Mouse (Mus musculus) embryonic facial prominence, embryonic 15.5 days (tissue): ENCODE measurements around the gene Nsun3. TPM values are rescaled to one million over a fixed set of nuclear protein-coding genes. Genes with fewer than 3 reads are reported as not detected.

Experiments
- ATAC-seq: fragments of 200-750 bp; cut with Nextera tagmentation; 2 replicates; pipeline ENCODE4 v1.8.0; 2017; ENCODE audit warnings: low read depth, moderate TSS enrichment; ENCODE audit not compliant: insufficient number of reproducible peaks, low FRiP score, low TSS enrichment
- H3K27ac ChIP-seq: fragments of 300-500 bp; sonication (generic); replicated peaks from 2 replicates; pipeline ENCODE4 v1.5.1; 2015; ENCODE audit warnings: mild to moderate bottlenecking, inconsistent platforms
- H3K27me3 ChIP-seq: fragments of 300-500 bp; sonication (generic); 2 replicates; pipeline ENCODE4 v1.6.1; 2015; ENCODE audit warnings: inconsistent platforms
- H3K36me3 ChIP-seq: fragments of 300-500 bp; sonication (generic); 2 replicates; pipeline ENCODE4 v1.6.1; 2015; ENCODE audit warnings: mild to moderate bottlenecking, inconsistent platforms
- H3K4me1 ChIP-seq: fragments of 300-500 bp; sonication (generic); 2 replicates; pipeline ENCODE4 v1.6.1; 2015; ENCODE audit warnings: inconsistent platforms
- H3K4me2 ChIP-seq: fragments of 300-500 bp; sonication (generic); replicated peaks from 2 replicates; pipeline ENCODE4 v1.6.1; 2015; ENCODE audit warnings: mild to moderate bottlenecking, inconsistent platforms
- H3K4me3 ChIP-seq: fragments of 300-500 bp; sonication (generic); replicated peaks from 2 replicates; pipeline ENCODE4 v1.5.1; 2015; ENCODE audit warnings: mild to moderate bottlenecking, inconsistent platforms
- H3K9ac ChIP-seq: fragments of 300-500 bp; sonication (generic); 2 replicates; pipeline ENCODE4 v1.6.1; 2015; ENCODE audit warnings: inconsistent platforms
- H3K9me3 ChIP-seq: fragments of 300-500 bp; sonication (generic); replicated peaks from 2 replicates; pipeline ENCODE4 v1.6.1; 2016; ENCODE audit warnings: inconsistent platforms
- WGBS: fragments of 180-500 bp; shearing (Covaris S2); methylation state at CpG from one replicate; pipeline ENCODE4 v1.1.7; 2015; 5-methylcytosine and 5-hydroxymethylcytosine counted together
- polyA plus RNA-seq: library from polyadenylated mRNA; unstranded; fragments of >200 nt; fragmentation: Nextera tagmentation; extraction: Ambion mirVana; gene quantifications from 2 replicates; pipeline ENCODE4 v1.2.1, GENCODE M21; 2015

The Nsun3 gene
- polyA plus RNA-seq = 8.5 and 10.9 TPM in 2 replicates

DNA sequence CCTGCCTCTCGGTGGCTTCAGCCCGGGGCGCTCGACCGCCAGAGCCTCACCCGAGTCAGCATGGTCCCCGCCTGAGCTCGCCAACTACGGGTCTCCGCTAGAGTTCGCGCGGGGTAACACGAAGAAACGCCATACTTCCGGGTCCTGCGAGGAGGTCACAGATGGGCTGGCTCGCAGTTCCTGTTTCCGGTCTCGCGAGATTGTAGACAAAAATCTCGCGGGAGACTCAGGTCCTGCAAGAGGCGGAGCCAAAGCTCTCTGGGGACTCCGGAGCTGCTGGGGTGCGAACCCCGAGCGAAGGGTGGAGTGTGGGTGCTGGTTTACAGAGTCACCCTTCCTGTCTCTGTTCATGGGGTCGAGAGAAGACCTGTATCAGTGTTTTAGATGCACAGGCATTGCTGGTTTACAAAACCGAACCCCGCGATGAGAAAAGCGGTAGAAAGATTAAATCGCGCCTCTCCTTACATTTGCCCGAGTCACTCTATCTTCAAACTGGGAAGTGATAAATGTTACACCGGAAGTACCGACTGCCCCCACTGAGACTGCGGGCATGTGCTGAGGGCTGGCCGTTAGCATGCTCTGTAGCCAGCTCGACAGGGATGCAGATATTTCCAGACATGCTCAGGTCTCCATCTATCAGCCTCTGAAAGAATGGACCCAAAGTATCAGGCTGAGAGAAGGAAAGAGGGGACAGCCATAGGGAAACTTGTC, at the start of gene Nsun3:
Nsun3 (minus strand) TSS at position 198 of the 711 bp plus-strand sequence.
- Histone ChIP-seq H3K9me3 (no peaks in the 10 kb centered on the region), H3K4me2 (peak within 1 kb of the TSS; percentile 69), H3K9ac (peak within 1 kb of the TSS; percentile 64), H3K36me3 (no peaks in the 10 kb centered on the region), H3K27ac (peak within 1 kb of the TSS; percentile 94), H3K27me3 (no peaks in the 10 kb centered on the region), H3K4me3 (peak within 1 kb of the TSS; percentile 81), H3K4me1 (peaks cover 13% of the 10 kb centered on the region)
- WGBS = 2% methylated on average over 41 of the region's 41 CpGs
- ATAC-seq = peak; percentile 96

DNA sequence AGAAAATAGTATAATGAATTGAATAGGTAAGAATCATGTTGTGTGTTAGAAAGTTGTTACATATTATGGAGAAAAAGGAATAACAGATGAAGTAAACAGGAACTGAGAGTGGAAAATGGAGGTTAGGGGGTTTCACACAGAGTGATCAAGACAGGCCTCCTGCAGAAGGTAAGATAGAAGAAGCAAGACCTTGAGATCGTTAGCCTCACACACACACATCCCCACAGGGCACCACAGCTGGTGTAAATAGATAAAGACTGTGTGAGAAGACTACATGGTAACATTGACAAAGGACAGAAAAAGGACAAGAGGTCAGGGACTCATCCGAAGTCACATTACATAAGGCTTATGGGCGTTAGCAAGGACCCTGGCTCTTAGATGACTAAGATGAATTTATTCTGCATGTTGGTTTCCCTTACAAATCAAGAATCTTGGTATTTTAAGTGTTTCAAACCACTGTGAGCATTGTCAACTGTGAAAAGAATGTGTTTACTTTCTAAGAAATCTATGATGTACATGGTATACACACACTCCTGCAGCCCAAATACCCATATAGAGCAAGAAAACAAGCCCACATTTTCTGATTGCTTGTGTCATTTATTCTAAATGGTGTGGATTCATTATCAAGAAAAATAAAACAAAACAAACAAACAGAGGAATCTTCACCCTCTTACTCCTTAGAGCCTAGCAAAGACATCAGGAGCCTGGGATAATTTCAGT, 47.6 kb upstream of the Nsun3 start:
- no peaks in the 10 kb centered on the region for H3K4me1 ChIP-seq
- no peaks in the 10 kb centered on the region for H3K36me3 ChIP-seq
- no peak overlapping the region for H3K4me2 ChIP-seq
- H3K9ac ChIP-seq = no peak overlapping the region
- 60% methylated on average over 3 of the region's 3 CpGs for WGBS
- no peak overlapping the region for H3K27ac ChIP-seq
- no peaks in the 10 kb centered on the region for H3K9me3 ChIP-seq
- no peak for ATAC-seq
- no peaks in the 10 kb centered on the region for H3K27me3 ChIP-seq
- H3K4me3 ChIP-seq = no peak overlapping the region

DNA sequence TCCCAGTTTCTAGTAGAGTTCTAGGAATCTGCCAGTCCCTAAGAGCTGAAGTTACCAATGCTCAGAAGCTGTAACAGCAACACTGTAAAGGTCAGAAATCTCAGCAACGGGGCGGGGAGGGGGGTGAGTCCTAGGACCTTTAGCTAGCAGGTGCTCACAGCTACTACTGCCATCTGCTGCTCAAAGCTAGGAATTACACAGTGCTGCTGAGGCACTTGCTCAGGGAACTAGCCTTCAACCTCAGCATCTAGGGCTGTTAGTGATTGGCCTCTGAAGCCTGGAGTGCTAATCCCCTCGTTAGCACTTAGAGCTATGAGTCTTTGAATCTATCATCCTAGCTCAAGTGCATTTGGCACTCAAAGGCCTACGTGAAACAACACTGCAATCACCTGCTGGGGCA, 45.9 kb upstream of the Nsun3 start:
- ATAC-seq = no peak
- WGBS = 17% methylated on average over 4 of the region's 4 CpGs
- Histone ChIP-seq H3K36me3 (no peaks in the 10 kb centered on the region), H3K4me3 (no peak overlapping the region), H3K9me3 (no peaks in the 10 kb centered on the region), H3K27me3 (no peaks in the 10 kb centered on the region), H3K4me1 (no peaks in the 10 kb centered on the region), H3K4me2 (no peak overlapping the region), H3K27ac (no peak overlapping the region), H3K9ac (no peak overlapping the region)

- Histone ChIP-seq H3K27me3 (no peaks in the 10 kb centered on the region), H3K9ac (no peak overlapping the region), H3K36me3 (no peaks in the 10 kb centered on the region), H3K9me3 (no peaks in the 10 kb centered on the region), H3K4me3 (no peak overlapping the region), H3K4me2 (no peak overlapping the region), H3K27ac (no peak overlapping the region), H3K4me1 (no peaks in the 10 kb centered on the region)
- 81% methylated on average over 2 of the region's 2 CpGs for WGBS
- no peak for ATAC-seq
Measured at GRCm38 (mm10) chr16:62832027-62832426, 45.4 kb upstream of the Nsun3 start.

- Histone ChIP-seq H3K4me1 (no peaks in the 10 kb centered on the region), H3K27me3 (no peaks in the 10 kb centered on the region), H3K36me3 (0 out of 2 replicates have a peak, but pooled peaks cover 4% of the 10 kb centered on the region), H3K4me3 (no peak overlapping the region), H3K9ac (no peak overlapping the region), H3K9me3 (no peaks in the 10 kb centered on the region), H3K4me2 (no peak overlapping the region), H3K27ac (no peak overlapping the region)
- 72% methylated on average over 12 of the region's 12 CpGs for WGBS
- ATAC-seq = no peak
Measured at GRCm38 (mm10) chr16:62826156-62827001, 39.8 kb upstream of the Nsun3 start.

GRCm38 (mm10) chr16:62822472-62822871, 35.9 kb upstream of the Nsun3 start:
- no peak overlapping the region for H3K27ac ChIP-seq
- no peaks in the 10 kb centered on the region for H3K4me1 ChIP-seq
- H3K9ac ChIP-seq = no peak overlapping the region
- H3K27me3 ChIP-seq = no peaks in the 10 kb centered on the region
- ATAC-seq = no peak
- H3K4me2 ChIP-seq = no peak overlapping the region
- no peaks in the 10 kb centered on the region for H3K9me3 ChIP-seq
- 0 out of 2 replicates have a peak, but pooled peaks cover 4% of the 10 kb centered on the region for H3K36me3 ChIP-seq
- 94% methylated on average over 6 of the region's 6 CpGs for WGBS
- no peak overlapping the region for H3K4me3 ChIP-seq

DNA sequence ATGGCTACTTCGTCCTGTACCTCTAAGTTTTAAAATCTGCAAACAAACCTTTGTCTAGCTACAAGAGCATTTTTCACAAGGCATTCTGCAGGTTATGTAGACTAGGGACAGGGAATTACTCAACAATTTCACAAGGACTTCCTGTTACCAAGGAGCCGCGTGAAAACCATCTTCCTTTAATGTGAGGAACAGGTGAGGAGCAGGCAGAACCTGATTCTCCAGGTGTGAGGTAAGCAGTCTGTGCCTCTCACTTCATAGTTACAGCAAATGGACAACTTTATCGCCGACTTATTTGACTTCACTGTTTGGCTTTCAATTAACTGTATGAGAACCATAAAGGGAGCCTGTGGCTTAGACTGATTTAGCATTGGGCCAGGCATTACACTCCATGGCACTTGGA, 27.9 kb upstream of the Nsun3 start, which contains the start of gene Stx19:
Stx19 (plus strand) TSS at position 186 of the 400 bp plus-strand sequence.
- Histone ChIP-seq H3K4me2 (no peak within 1 kb of the TSS), H3K27me3 (no peaks in the 10 kb centered on the region), H3K4me3 (no peak within 1 kb of the TSS), H3K9ac (no peak within 1 kb of the TSS), H3K4me1 (no peaks in the 10 kb centered on the region), H3K27ac (no peak within 1 kb of the TSS; the same call in 1 of the 2 replicates), H3K9me3 (no peaks in the 10 kb centered on the region), H3K36me3 (no peaks in the 10 kb centered on the region)
- 52% methylated on average over 5 of the region's 5 CpGs for whole genome bisulfite sequencing
- ATAC-seq = no peak

GRCm38 (mm10) chr16:62813790-62814189, 27.2 kb upstream of the Nsun3 start:
- ATAC-seq = no peak
- Histone ChIP-seq H3K27ac (no peak overlapping the region; the same call in 1 of the 2 replicates), H3K9ac (no peak overlapping the region), H3K4me1 (no peaks in the 10 kb centered on the region), H3K36me3 (no peaks in the 10 kb centered on the region), H3K4me3 (no peak overlapping the region), H3K27me3 (no peaks in the 10 kb centered on the region), H3K4me2 (no peak overlapping the region), H3K9me3 (no peaks in the 10 kb centered on the region)
- 73% methylated on average over 5 of the region's 5 CpGs for WGBS

- Histone ChIP-seq H3K4me1 (no peaks in the 10 kb centered on the region), H3K27me3 (no peaks in the 10 kb centered on the region), H3K9me3 (no peaks in the 10 kb centered on the region), H3K4me2 (no peak overlapping the region), H3K27ac (no peak overlapping the region), H3K9ac (no peak overlapping the region), H3K36me3 (no peaks in the 10 kb centered on the region), H3K4me3 (no peak overlapping the region)
- 68% methylated on average over 4 of the region's 4 CpGs for WGBS
- ATAC-seq = no peak
Measured at GRCm38 (mm10) chr16:62810855-62811254, 24.2 kb upstream of the Nsun3 start.

- Histone ChIP-seq H3K9me3 (no peaks in the 10 kb centered on the region), H3K4me3 (no peak overlapping the region), H3K27ac (no peak overlapping the region), H3K9ac (no peak overlapping the region), H3K4me2 (no peak overlapping the region), H3K27me3 (no peaks in the 10 kb centered on the region), H3K4me1 (no peaks in the 10 kb centered on the region), H3K36me3 (peaks cover 12% of the 10 kb centered on the region; the same call in 1 of the 2 replicates)
- peak; percentile 39; the same call in 1 of the 2 replicates for ATAC-seq
- 67% methylated on average over 8 of the region's 8 CpGs for WGBS
Measured at GRCm38 (mm10) chr16:62807249-62807979, 20.8 kb upstream of the Nsun3 start.
